Mouse (Mus musculus) frontal cortex, postnatal 36 days (tissue): Measurements from ENCODE around the gene Fam149a.
"Not testable (repeated sequence)": the region's sequence is repeated elsewhere in the genome, so short reads cannot be mapped to it uniquely, and the experiment has no call there.

Experiments
- DNase-seq, 2 experiments: peaks; one replicate each; pipeline ENCODE4 v3.0.0; 2022; ENCODE audit warnings: low spot score in 2 of 2

Fam149a gene

DNA sequence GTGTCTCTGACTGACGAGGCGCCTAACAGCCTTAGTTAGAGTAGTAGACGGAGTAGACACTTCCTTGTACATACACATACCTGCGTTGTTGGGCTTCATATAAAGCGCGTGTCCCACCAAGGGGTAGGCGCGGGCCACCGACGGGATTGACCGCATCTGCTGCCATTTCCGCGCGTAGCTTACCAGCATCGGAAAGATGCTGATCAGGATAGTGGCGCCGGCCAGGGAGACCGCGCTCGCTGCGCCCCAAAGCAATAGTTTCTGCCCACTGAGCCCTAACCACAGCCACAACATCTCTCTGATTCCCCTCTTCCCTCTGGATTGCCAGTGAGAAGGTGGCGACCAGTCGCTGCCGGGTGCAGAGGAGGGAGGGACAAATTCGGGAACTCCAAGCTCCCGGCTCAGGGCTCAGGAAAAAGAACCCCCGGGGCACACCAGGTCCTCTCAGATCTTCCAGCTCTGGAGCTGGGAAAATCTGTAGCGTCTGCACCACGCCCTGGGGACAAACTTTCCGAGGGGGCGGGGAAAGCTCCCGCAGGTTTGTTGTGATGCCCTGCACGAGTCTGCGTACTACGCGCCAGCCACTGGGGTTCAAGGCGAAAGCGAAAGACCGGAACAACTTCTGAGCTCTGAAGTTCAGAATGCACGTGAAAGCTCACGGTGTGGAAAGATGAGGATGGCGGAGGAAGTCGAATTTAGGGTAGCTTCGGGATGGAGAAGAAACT, 49.2 kb downstream of the Fam149a start, which contains the start of gene Cyp4v3:
TSS of gene Cyp4v3 (minus strand) at position 532 of the 725 bp plus-strand sequence.
- peak; percentile 47 to 54 for DNase-seq

DNA sequence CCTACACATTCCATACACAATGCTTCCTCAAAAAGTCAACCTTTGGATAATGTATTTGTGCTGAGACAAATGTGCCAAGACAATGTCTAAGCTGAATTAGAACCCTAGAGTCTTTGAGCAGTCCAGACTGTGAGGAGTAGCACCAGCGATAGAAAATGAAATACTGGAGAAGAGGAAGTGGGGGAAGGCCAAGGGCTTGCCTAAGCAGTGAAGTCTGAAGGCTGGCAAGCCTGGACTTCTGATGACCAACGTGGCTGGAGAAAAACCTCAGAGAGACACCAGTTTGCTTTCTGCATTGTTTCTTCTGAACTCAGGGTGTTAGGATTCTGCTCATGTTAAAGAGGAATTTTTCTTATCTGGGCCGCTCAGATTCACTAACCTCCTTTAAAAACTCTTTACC, 51.2 kb downstream of the Fam149a start:
- no peak for DNase-seq

- no peak for DNase-seq
Observed at GRCm38 (mm10) chr8:45329206-45329980, 52.7 kb downstream of the Fam149a start.

DNA sequence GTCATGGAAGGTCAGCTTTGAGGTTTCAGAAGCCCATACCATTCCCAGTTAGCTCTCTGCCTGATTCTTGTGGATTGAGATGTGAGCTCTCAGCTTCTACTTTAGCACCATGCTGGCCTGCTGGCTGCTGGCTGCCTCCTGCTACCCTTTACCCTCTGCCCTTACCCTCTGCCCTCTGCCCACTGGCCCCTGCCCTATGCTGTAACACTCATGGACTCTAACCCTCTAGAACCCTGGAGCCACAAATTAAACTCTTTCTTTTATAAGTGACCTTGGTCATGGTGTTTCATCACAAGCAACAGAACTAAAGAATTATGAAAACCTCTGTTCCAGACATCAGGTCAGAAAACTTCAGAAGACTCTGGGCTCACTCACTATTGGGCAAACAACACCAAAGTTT, 55.0 kb downstream of the Fam149a start:
- DNase-seq: not testable (repeated sequence)

DNA sequence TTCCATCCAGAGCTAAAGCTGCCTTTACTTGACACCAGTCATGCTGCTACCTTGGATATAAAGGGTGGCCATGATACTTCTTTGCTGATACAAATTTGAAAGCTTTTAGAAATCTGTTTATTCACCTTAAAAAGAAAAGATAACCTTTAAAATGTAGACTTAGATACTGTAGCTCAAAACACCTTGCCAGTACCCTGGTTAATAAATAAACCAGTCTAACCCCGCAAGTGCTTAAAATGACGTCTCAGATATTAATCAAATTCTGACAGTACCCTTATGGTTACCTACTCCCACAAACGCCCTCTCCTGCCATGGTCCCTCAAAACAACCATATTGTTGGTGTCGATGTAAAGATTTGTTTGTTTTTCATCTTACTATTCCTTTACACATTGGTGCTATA, 57.9 kb downstream of the Fam149a start:
- DNase-seq: no peak

- no peak for DNase-seq
Observed at GRCm38 (mm10) chr8:45321365-45321764, 60.7 kb downstream of the Fam149a start.

GRCm38 (mm10) chr8:45320930-45321329, 61.2 kb downstream of the Fam149a start:
- no peak for DNase-seq

- DNase-seq: no peak
Observed at GRCm38 (mm10) chr8:45310967-45311366, 71.1 kb downstream of the Fam149a start.

- no peak for DNase-seq
Observed at GRCm38 (mm10) chr8:45308366-45308765, 73.7 kb downstream of the Fam149a start, which contains the start of gene Gm45753. Gene Gm45753 (minus strand): TSS chr8:45308466.

- no peak for DNase-seq
Observed at GRCm38 (mm10) chr8:45305479-45305878, 76.6 kb downstream of the Fam149a start.

DNA sequence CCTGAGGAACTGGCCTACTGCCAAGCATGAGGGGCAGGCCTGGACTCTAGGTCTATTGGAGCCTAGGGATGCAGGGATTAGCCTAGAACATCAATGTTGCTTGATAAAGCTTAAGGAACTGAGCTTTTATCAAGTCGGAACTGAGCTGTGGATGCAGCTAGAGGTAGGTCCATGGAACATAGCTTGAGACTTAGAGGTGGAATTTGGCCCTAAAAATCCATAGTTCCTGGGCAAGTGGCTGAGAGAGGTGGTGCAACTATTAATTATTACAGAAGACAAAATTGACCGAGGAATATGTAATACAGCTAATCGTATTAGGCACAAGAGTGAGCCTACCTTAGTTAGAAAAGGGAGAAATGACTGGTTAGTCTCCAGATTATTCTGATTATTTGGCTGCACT, 77.7 kb downstream of the Fam149a start:
- DNase-seq: no peak

DNA sequence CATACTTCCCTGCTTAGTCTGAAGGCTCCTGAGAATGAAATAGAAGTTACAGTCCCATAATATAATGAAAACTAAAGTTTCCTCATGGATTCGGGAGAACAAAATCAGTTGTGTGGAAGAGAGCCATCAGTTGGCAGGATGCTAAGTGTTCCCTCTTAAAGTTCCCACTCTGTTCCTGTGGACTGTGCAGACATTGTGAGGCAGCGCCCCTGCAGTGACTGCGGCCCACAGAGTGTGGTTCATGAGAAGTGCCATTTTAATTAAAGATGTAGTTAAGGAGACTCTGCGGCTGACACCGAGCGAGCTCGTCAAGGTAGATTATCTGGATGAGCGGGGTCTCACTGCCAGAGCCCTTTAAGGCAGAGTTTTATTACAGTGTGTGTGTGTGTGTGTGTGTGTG, 79.7 kb downstream of the Fam149a start:
- DNase-seq: no peak

DNA sequence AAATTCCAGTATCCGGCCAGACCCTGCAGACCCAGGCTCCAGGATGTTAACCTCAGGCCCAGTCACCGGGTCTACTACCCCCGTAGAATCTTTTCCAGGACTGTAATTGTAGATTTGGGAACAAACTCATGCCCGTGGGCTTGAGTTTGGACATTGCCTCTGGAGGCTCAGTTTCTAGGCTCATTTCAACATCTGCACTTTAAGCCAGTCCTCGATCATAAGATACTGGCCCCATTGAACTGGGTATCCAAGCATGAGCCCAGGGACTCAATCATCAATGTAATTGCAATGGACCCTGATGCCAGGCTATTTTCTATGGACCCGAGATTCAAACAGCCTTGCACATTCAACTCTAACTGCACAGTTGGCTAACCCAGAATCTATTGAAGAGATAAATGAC, 86.8 kb downstream of the Fam149a start:
- no peak for DNase-seq

DNA sequence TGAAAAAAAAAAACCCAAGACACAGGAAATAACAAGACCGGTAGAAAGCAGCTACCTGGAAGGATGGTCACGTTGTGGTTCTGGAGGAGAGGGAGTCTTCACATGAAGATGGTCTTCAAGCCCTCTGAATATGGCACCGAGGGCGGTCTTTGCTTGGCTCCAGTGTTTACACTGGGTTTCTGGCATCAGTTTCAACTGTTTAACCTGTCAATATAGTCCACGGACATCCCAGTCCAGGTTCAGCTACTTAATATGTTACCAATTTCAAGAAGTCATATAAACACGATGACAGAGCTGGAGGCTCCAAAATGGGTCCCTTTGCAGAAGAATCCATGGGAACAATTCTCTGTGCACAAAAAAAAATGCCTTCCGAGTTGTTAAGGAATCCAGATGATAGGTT, 87.4 kb downstream of the Fam149a start, which contains the start of gene Klkb1:
TSS of gene Klkb1 (minus strand) at position 173 of the 400 bp plus-strand sequence.
- DNase-seq: no peak

GRCm38 (mm10) chr8:45291790-45292189, 90.3 kb downstream of the Fam149a start:
- DNase-seq: peak in 1 of 2 experiments; percentile 15
